Mouse (Mus musculus) lung, adult 2 months (tissue): ENCODE results near the gene Thrb.

ENCODE experiments used
- CTCF ChIP-seq: fragments of 200-500 bp; IDR thresholded peaks from 2 replicates; pipeline ENCODE4 v1.5.1; 2011; ENCODE audit warnings: mild to moderate bottlenecking, low read length, control low read depth; ENCODE audit not compliant: insufficient read depth
- POLR2A ChIP-seq: fragments of 200-500 bp; IDR thresholded peaks from 2 replicates; pipeline ENCODE4 v1.6.1; 2011; ENCODE audit warnings: low read depth, mild to moderate bottlenecking, control low read depth, low read length, borderline replicate concordance; ENCODE audit errors: extremely low read depth

GRCm38 (mm10) chr14:17868326-17868725 lies 208.3 kb downstream of the Thrb start:
- TF ChIP-seq CTCF (no peak), POLR2A (no peak)
